Mouse (Mus musculus) kidney, adult 2 months (tissue): Measurements from ENCODE around the gene Mdga1. TPM values are rescaled to one million over a fixed set of nuclear protein-coding genes. Genes with fewer than 3 reads are reported as not detected.
A peak's percentile ranks its signal among the peaks of the same experiment; 100 is the strongest.

Source experiments
- DNase-seq: peaks from one replicate; pipeline ENCODE4 v3.0.0; 2021
- H3K27ac ChIP-seq: fragments of 200-500 bp; 2 replicates; pipeline ENCODE4 v1.5.1; 2012; ENCODE audit warnings: low read depth, low read length, control low read depth, inconsistent platforms; ENCODE audit not compliant: insufficient read depth
- H3K27me3 ChIP-seq: fragments of 200-500 bp; replicated peaks from 2 replicates; pipeline ENCODE4 v1.6.1; 2012; ENCODE audit warnings: mild to moderate bottlenecking, moderate library complexity, low read length, inconsistent platforms; ENCODE audit not compliant: control insufficient read depth, insufficient read depth
- H3K36me3 ChIP-seq: fragments of 200-500 bp; 2 replicates; pipeline ENCODE4 v1.6.1; 2012; ENCODE audit warnings: mild to moderate bottlenecking, moderate library complexity, low read length, inconsistent platforms; ENCODE audit not compliant: control insufficient read depth, insufficient read depth
- H3K4me1 ChIP-seq: fragments of 200-500 bp; 2 replicates; pipeline ENCODE4 v1.6.1; 2011; ENCODE audit warnings: low read length; ENCODE audit not compliant: control insufficient read depth, insufficient read depth
- H3K4me3 ChIP-seq: fragments of 200-500 bp; 2 replicates; pipeline ENCODE4 v1.5.1; 2011; ENCODE audit warnings: mild to moderate bottlenecking, low read depth, low read length, control low read depth; ENCODE audit not compliant: insufficient read depth
- CTCF ChIP-seq: fragments of 200-500 bp; conservative IDR thresholded peaks from 2 replicates; pipeline ENCODE4 v1.5.1; 2011; ENCODE audit warnings: low read depth, mild to moderate bottlenecking, control low read depth, low read length, moderate library complexity, mixed read lengths; ENCODE audit not compliant: insufficient read depth, insufficient read length
- POLR2A ChIP-seq: fragments of 200-500 bp; IDR thresholded peaks from one replicate; pipeline ENCODE4 v1.6.1; 2011; ENCODE audit warnings: low read depth, low read length, control low read depth
- WGBS: fragments of 180-500 bp; shearing (Covaris S2); methylation state at CpG from one replicate; pipeline ENCODE4 v1.1.7; 2018; 5-methylcytosine and 5-hydroxymethylcytosine counted together
- polyA plus RNA-seq: library from polyadenylated mRNA; depleted of rRNA; stranded (reverse); fragments of >200 nt; gene quantifications from 2 replicates; pipeline ENCODE4 v1.2.3, GENCODE M21; 2012

Gene Mdga1
- polyA plus RNA-seq, 1 experiment: 1.3 TPM

DNA sequence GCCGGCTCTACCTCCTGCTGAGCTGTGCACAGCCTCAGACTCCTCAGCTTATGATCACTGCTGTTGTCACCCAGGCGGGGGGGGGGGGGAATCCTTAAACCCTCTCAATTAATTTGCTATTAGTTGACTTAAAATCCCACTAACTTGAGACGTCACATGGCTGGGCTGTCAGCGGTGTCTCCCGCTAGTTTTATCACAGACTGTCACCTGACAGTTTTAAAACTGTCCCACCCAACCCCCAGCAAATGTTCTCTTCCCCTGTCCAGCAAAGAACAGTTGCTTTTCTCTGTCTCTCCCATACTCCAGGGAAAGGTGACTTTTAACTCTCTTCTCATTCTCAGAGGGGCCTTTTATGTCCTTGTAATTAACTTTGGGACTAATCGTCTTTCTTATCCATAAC lies 115.5 kb downstream of the Mdga1 start:
- Histone ChIP-seq H3K27ac (no peak overlapping the region), H3K27me3 (no peaks in the 10 kb centered on the region), H3K4me3 (no peak overlapping the region), H3K36me3 (no peaks in the 10 kb centered on the region), H3K4me1 (no peaks in the 10 kb centered on the region)
- DNase-seq: no peak
- whole genome bisulfite sequencing: 73% methylated on average over 6 of the region's 6 CpGs
- no peak for TF ChIP-seq POLR2A
- no peak for TF ChIP-seq CTCF

- H3K27ac ChIP-seq: no peak overlapping the region
- H3K4me1 ChIP-seq: no peaks in the 10 kb centered on the region
- WGBS: 68% methylated on average over 8 of the region's 8 CpGs
- DNase-seq: no peak
- no peaks in the 10 kb centered on the region for H3K36me3 ChIP-seq
- H3K4me3 ChIP-seq: no peak overlapping the region
- H3K27me3 ChIP-seq: no peaks in the 10 kb centered on the region
- TF ChIP-seq CTCF (no peak), POLR2A (no peak)
Measured at GRCm38 (mm10) chr17:29852846-29853486, 116.9 kb downstream of the Mdga1 start.

DNA sequence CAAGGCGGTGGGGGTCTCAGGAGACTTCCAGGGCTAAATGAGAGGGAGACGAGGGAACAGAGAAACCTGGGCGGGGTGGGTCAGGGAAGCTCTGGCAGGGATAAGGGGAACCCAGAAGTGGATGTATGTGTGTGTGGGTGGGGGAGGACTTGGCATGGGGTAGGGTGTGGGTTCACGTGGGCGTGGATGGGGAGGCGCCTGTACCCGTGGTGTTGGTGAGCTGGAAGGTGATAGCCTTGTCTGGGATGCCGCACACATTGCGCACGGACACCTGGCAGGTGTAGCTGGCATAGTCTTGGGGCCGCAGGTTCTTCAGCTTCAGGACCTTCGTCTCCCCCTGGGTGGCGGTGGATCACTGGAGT lies 120.5 kb downstream of the Mdga1 start:
- no peak for TF ChIP-seq CTCF
- H3K4me1 ChIP-seq: no peaks in the 10 kb centered on the region
- H3K36me3 ChIP-seq: no peaks in the 10 kb centered on the region
- H3K27ac ChIP-seq: no peak overlapping the region
- 85% methylated on average over 13 of the region's 13 CpGs for WGBS
- no peak overlapping the region for H3K4me3 ChIP-seq
- H3K27me3 ChIP-seq: no peaks in the 10 kb centered on the region
- DNase-seq: no peak

- DNase-seq: peak; percentile 68
- 40% methylated on average over 17 of the region's 17 CpGs for WGBS
- Histone ChIP-seq H3K27ac (no peak overlapping the region), H3K4me1 (no peaks in the 10 kb centered on the region), H3K27me3 (no peaks in the 10 kb centered on the region), H3K4me3 (no peak overlapping the region), H3K36me3 (no peaks in the 10 kb centered on the region)
- TF ChIP-seq POLR2A (no peak), CTCF (peak; percentile 77)
Measured at GRCm38 (mm10) chr17:29848793-29849435, 121.0 kb downstream of the Mdga1 start.

DNA sequence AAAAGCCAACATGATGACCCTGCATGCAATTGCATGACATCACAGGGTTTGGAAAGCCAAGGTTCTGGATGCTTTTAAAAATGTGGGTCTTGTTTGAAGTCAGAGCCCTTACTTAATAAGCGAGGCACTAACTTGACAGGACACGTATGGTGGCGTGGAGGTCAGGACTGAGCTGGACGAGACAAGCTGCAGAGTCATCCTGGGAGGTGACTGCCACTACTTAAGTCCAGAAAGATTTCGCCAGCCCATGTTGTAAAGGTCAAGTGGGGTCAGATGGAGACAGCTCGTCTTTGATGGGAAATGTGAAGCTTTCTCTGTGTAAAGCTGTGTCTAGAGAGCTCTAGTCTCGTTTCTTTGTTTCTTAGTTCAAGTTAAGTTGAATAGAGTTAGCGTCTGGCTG lies 122.6 kb downstream of the Mdga1 start:
- WGBS: 80% methylated on average over 8 of the region's 8 CpGs
- Histone ChIP-seq H3K27me3 (no peaks in the 10 kb centered on the region), H3K36me3 (no peaks in the 10 kb centered on the region), H3K27ac (no peak overlapping the region), H3K4me1 (no peaks in the 10 kb centered on the region), H3K4me3 (no peak overlapping the region)
- no peak for DNase-seq
- TF ChIP-seq POLR2A: no peak
- TF ChIP-seq CTCF: no peak

- 70% methylated on average over 15 of the region's 15 CpGs for WGBS
- H3K4me3 ChIP-seq: no peak overlapping the region
- no peaks in the 10 kb centered on the region for H3K27me3 ChIP-seq
- no peak overlapping the region for H3K27ac ChIP-seq
- no peaks in the 10 kb centered on the region for H3K4me1 ChIP-seq
- TF ChIP-seq CTCF (no peak), POLR2A (no peak)
- H3K36me3 ChIP-seq: no peaks in the 10 kb centered on the region
- no peak for DNase-seq
Measured at GRCm38 (mm10) chr17:29846284-29846683, 123.6 kb downstream of the Mdga1 start.

GRCm38 (mm10) chr17:29844949-29845348 lies 124.9 kb downstream of the Mdga1 start:
- no peak for TF ChIP-seq POLR2A

More at GRCm38 (mm10) chr17:29844949-29845348, 124.9 kb downstream of the Mdga1 start:
- Histone ChIP-seq H3K36me3 (no peaks in the 10 kb centered on the region), H3K27me3 (no peaks in the 10 kb centered on the region), H3K4me3 (no peak overlapping the region), H3K4me1 (no peaks in the 10 kb centered on the region), H3K27ac (no peak overlapping the region)
- 80% methylated on average over 6 of the region's 6 CpGs for WGBS
- no peak for DNase-seq
